Mouse (Mus musculus): ENCODE data around the gene Ankrd13b. TPM values are rescaled to one million over a fixed set of nuclear protein-coding genes. Genes with fewer than 3 reads are reported as not detected.
A peak's percentile ranks its signal among the peaks of the same experiment; 100 is the strongest.

The Ankrd13b gene
- total and polyA plus RNA-seq, 3 experiments = 22.6 to 54.0 TPM; not detected in 1

- TF ChIP-seq MEF2A (IDR thresholded peaks at IDR 0.05; ENCODE audit: extremely low read depth, insufficient replicate concordance, low read depth, low read length, poor library complexity, severe bottlenecking) (no peak), ETS1 (IDR thresholded peaks at IDR 0.05; ENCODE audit: low read depth, low read length) (no peak), POLR2A (IDR thresholded peaks at IDR 0.05; ENCODE audit: control insufficient read depth in 1 of 2, insufficient read depth in 1 of 2, low read depth in 1 of 2, low read length in 2 of 2, poor library complexity in 1 of 2) (peak in 1 of 2 experiments; percentile 39; a peak in 1 of 4 replicates), GATA1 (IDR thresholded peaks at IDR 0.05; ENCODE audit: low read depth, low read length) (no peak), RAD21 (IDR thresholded peaks at IDR 0.05; ENCODE audit: low read depth, low read length) (peak; percentile 84), NRF1 (IDR thresholded peaks at IDR 0.05; ENCODE audit: insufficient read depth, low read depth, low read length, poor library complexity, severe bottlenecking) (no peak), USF2 (IDR thresholded peaks at IDR 0.05; ENCODE audit: borderline replicate concordance in 1 of 2, insufficient read depth in 1 of 2, low read depth in 1 of 2, low read length in 2 of 2) (no peak), TBP (IDR thresholded peaks at IDR 0.05; ENCODE audit: low read depth, low read length) (0 out of 2 replicates have a peak, but pooled peaks have one; percentile 50), BHLHE40 (IDR thresholded peaks at IDR 0.05; ENCODE audit: borderline replicate concordance, low read depth, low read length) (no peak), UBTF (IDR thresholded peaks at IDR 0.05; ENCODE audit: borderline replicate concordance, insufficient read depth, low read depth, low read length) (no peak), CHD2 (IDR thresholded peaks at IDR 0.05; ENCODE audit: low read length) (no peak), NELFE (IDR thresholded peaks at IDR 0.05; ENCODE audit: low read depth, low read length) (peak; percentile 33; the same call in 1 of the 2 replicates), TCF12 (IDR thresholded peaks at IDR 0.05; ENCODE audit: low read depth, low read length) (no peak; the same call in 1 of the 2 replicates), CTCF (IDR thresholded peaks at IDR 0.05 in 2 of 3, conservative IDR thresholded peaks at IDR 0.05 in 1 of 3; ENCODE audit: control insufficient read depth in 1 of 3, insufficient read depth in 1 of 3, low read depth in 2 of 3, low read length in 3 of 3, poor library complexity in 1 of 3, severe bottlenecking in 1 of 3) (peak; percentile 95 to 100 (median 99)), ZC3H11A (IDR thresholded peaks at IDR 0.05; ENCODE audit: low read depth, low read length) (peak; percentile 84), MYC (IDR thresholded peaks at IDR 0.05; ENCODE audit: low read depth, low read length) (peak; percentile 78; the same call in 1 of the 2 replicates), HCFC1 (IDR thresholded peaks at IDR 0.05; ENCODE audit: low read depth, low read length) (peak; percentile 57), ZNF384 (IDR thresholded peaks at IDR 0.05; ENCODE audit: low read depth, low read length) (no peak; the same call in 1 of the 2 replicates), POLR2AphosphoS5 (IDR thresholded peaks at IDR 0.05; ENCODE audit: borderline replicate concordance, low read depth, low read length) (no peak)
Observed at GRCm38 (mm10) chr11:77467784-77468183, 21.7 kb downstream of the Ankrd13b start (continued).

DNA sequence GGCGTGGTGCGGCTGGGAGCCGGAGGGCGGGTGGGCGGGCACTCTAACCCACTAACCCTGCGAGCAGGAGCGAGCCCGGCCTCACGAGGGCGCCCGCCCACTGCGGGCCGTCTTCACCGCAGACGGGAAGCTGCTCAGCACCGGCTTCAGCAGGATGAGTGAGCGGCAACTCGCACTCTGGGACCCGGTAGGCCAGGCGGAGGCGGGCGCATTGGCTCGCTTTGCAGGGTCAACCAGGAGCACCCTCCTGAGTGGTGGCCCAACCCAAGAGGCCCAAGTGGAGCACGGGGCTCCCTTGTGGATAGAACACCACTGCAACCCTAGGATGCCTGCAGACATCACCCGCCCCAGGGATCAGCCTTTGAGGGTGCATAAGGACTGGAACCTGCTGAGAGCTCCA, 22.3 kb downstream of the Ankrd13b start:
- Histone ChIP-seq H3K36me3 (ENCODE audit: control insufficient read depth in 1 of 2, insufficient read depth in 2 of 2, low read length in 2 of 2) (no peaks in the 10 kb centered on the region), H3K9me3 (replicated peaks; ENCODE audit: insufficient read depth, low read length) (no peaks in the 10 kb centered on the region), H3K4me1 (ENCODE audit: control insufficient read depth in 1 of 2, insufficient read depth in 2 of 2, low read length in 2 of 2) (no peaks in the 10 kb centered on the region), H3K27ac (ENCODE audit: control insufficient read depth, low read depth, low read length) (no peak overlapping the region), H3K4me3 (ENCODE audit: control insufficient read depth in 1 of 2, insufficient read depth in 1 of 2, low read depth in 2 of 2, low read length in 2 of 2) (peak overlapping the region; percentile 54 to 65), H3K9ac (ENCODE audit: control insufficient read depth, low read depth, low read length, poor library complexity, severe bottlenecking) (peak overlapping the region; percentile 66), H3K79me2 (ENCODE audit: control insufficient read depth, insufficient read depth, low read length, poor library complexity) (no peaks in the 10 kb centered on the region), H3K27me3 (ENCODE audit: control insufficient read depth in 1 of 2, insufficient read depth in 2 of 2, low read length in 2 of 2) (no peaks in the 10 kb centered on the region)
- TF ChIP-seq ZC3H11A (IDR thresholded peaks at IDR 0.05; ENCODE audit: low read depth, low read length) (no peak), UBTF (IDR thresholded peaks at IDR 0.05; ENCODE audit: borderline replicate concordance, insufficient read depth, low read depth, low read length) (0 out of 2 replicates have a peak, but pooled peaks have one; percentile 94), TAL1 (IDR thresholded peaks at IDR 0.05; ENCODE audit: low read length) (no peak), SMC3 (IDR thresholded peaks at IDR 0.05; ENCODE audit: low read depth, low read length) (peak; percentile 51; the same call in 1 of the 2 replicates), CHD2 (IDR thresholded peaks at IDR 0.05; ENCODE audit: low read length) (no peak), RAD21 (IDR thresholded peaks at IDR 0.05; ENCODE audit: low read depth, low read length) (peak; percentile 59), KAT2A (conservative IDR thresholded peaks at IDR 0.05; ENCODE audit: low read depth, low read length) (no peak), CTCF (IDR thresholded peaks at IDR 0.05 in 2 of 3, conservative IDR thresholded peaks at IDR 0.05 in 1 of 3; ENCODE audit: control insufficient read depth in 1 of 3, insufficient read depth in 1 of 3, low read depth in 2 of 3, low read length in 3 of 3, poor library complexity in 1 of 3, severe bottlenecking in 1 of 3) (peak in 2 of 3 experiments; percentile 64 to 92; a peak in 5 of 6 replicates), BHLHE40 (IDR thresholded peaks at IDR 0.05; ENCODE audit: borderline replicate concordance, low read depth, low read length) (no peak), EP300 (IDR thresholded peaks at IDR 0.05; ENCODE audit: low read depth in 1 of 2, low read length in 2 of 2) (no peak), GABPA (IDR thresholded peaks at IDR 0.05; ENCODE audit: low read depth, low read length) (no peak)
- peak; percentile 90 for DNase-seq (ENCODE audit: low read depth, low spot score)
